15 mouse cellular contexts compared by ENCODE assay signal in genomic region chr2:163660103-163660701, GRCm38 (mm10). TPM values are rescaled to one million over a fixed set of nuclear protein-coding genes. Genes with fewer than 3 reads are reported as not detected.
DNase-seq lines count a peak whose midpoint lies in the region; ATAC-seq and TF ChIP-seq lines count a peak whose summit lies in the region.
"Had no signal": no experiment of that assay in that cellular context is flagged by ENCODE, and none has a peak within 500 bp of the region (broad histone marks: within the 10 kb centered on the region; RNA-seq: fewer than 3 reads in every experiment).

No protein-coding gene starts in this region.

- H3K27ac ChIP-seq in heart, embryonic 10.5 days: 0 out of 2 replicates have a peak overlapping the region, but pooled peaks have one; percentile 31
- peak overlapping the region; percentile 70; the same call in 1 of the 2 replicates for H3K27ac ChIP-seq in kidney, postnatal 0 days
- H3K27ac ChIP-seq: embryonic facial prominence, embryonic 15.5 days; limb, embryonic 15.5 days; stomach, embryonic 15.5 days had no signal

- DNase-seq in heart, embryonic 10.5 days (ENCODE audit: low spot score): no peak
- no peak for DNase-seq in heart, postnatal 4 days
- DNase-seq in kidney, postnatal 0 days (ENCODE audit: low spot score): no peak
- DNase-seq in kidney, postnatal 10 days: no peak
- peak; percentile 51 for DNase-seq in A20 (ENCODE audit: low read depth, low spot score)
- DNase-seq in thymus, postnatal 10 days (ENCODE audit: low spot score in 2 of 2): no peak
- DNase-seq in natural killer cell, adult 2 months (ENCODE audit: low spot score in 2 of 2): no peak
- DNase-seq: adrenal gland, postnatal 25 days; cerebellum, adult 9-10 months; layer of hippocampus, postnatal 36 days had no signal

- ATAC-seq in kidney, postnatal 0 days (replicated peaks; ENCODE audit: low FRiP score, low read depth): no peak
- peak; percentile 23; the same call in 1 of the 2 replicates for ATAC-seq in granulocyte monocyte progenitor cell, adult 5-6 weeks (replicated peaks; ENCODE audit: poor library complexity, severe bottlenecking)
- ATAC-seq: hindbrain, embryonic 16.5 days had no signal

- peaks cover 39% of the 10 kb centered on the region for H3K4me1 ChIP-seq in heart, embryonic 10.5 days
- H3K4me1 ChIP-seq in kidney, postnatal 0 days (replicated peaks; ENCODE audit: insufficient read depth, low read length): peaks cover 21% of the 10 kb centered on the region

- no peaks in the 10 kb centered on the region for H3K27me3 ChIP-seq in heart, embryonic 10.5 days (ENCODE audit: insufficient read depth, poor library complexity, severe bottlenecking)
- no peaks in the 10 kb centered on the region for H3K27me3 ChIP-seq in kidney, postnatal 0 days (ENCODE audit: insufficient read depth, low read length)
- H3K27me3 ChIP-seq: embryonic facial prominence, embryonic 15.5 days; limb, embryonic 15.5 days; stomach, embryonic 15.5 days had no signal

- no peak for TF ChIP-seq CTCF in kidney, postnatal 0 days (IDR thresholded peaks at IDR 0.05; ENCODE audit: low read depth)

- H3K4me2 ChIP-seq in kidney, postnatal 0 days (ENCODE audit: low read length): no peak overlapping the region

- 0 out of 2 replicates have a peak, but pooled peaks cover 2% of the 10 kb centered on the region for H3K36me3 ChIP-seq in heart, embryonic 10.5 days
- no peaks in the 10 kb centered on the region for H3K36me3 ChIP-seq in kidney, postnatal 0 days (ENCODE audit: insufficient read depth, low read length)
- H3K36me3 ChIP-seq: embryonic facial prominence, embryonic 15.5 days; limb, embryonic 15.5 days; stomach, embryonic 15.5 days had no signal

- H3K4me3 ChIP-seq in heart, embryonic 10.5 days: no peak overlapping the region
- no peak overlapping the region for H3K4me3 ChIP-seq in kidney, postnatal 0 days (replicated peaks; ENCODE audit: low read depth, low read length)
- H3K4me3 ChIP-seq: stomach, embryonic 15.5 days had no signal

- WGBS in heart, embryonic 10.5 days: 66% methylated on average over 5 of the region's 5 CpGs
- 57% methylated on average over 5 of the region's 5 CpGs for WGBS in kidney, postnatal 0 days

- no peaks in the 10 kb centered on the region for H3K9me3 ChIP-seq in heart, embryonic 10.5 days
- H3K9me3 ChIP-seq in kidney, postnatal 0 days (replicated peaks; ENCODE audit: low read length): no peaks in the 10 kb centered on the region
- H3K9me3 ChIP-seq: embryonic facial prominence, embryonic 15.5 days; limb, embryonic 15.5 days; stomach, embryonic 15.5 days had no signal

- no peak overlapping the region for H3K9ac ChIP-seq in kidney, postnatal 0 days (ENCODE audit: low read depth, low read length)
- H3K9ac ChIP-seq: embryonic facial prominence, embryonic 15.5 days; limb, embryonic 15.5 days; stomach, embryonic 15.5 days had no signal

RNA-seq across cellular contexts. Expression of gene Pkig, which starts 2.0 kb away (rescaled TPM):
- 226 and 259 TPM in 2 replicates for polyA plus RNA-seq in heart, embryonic 10.5 days (2016; fragmentation: Nextera tagmentation; extraction: Ambion mirVana)
- 100 to 1,000 TPM; 204 to 207 TPM for total RNA-seq in heart, postnatal 4 days (2021)
- 179 and 198 TPM in 2 replicates for polyA plus RNA-seq in kidney, postnatal 0 days (2015; fragmentation: Nextera tagmentation; extraction: Ambion mirVana)
- 89.1 and 89.4 TPM in 2 replicates for total RNA-seq in granulocyte monocyte progenitor cell, adult 5-6 weeks (2014; fragmentation: Nextera tagmentation)
- 52.2 and 65.1 TPM in 2 replicates for total RNA-seq in granulocyte monocyte progenitor cell, adult 5-6 weeks (2017)

RNA-seq across cellular contexts. Expression of gene Serinc3, which starts 15.3 kb away (rescaled TPM):
- 51.1 and 55.2 TPM in 2 replicates for polyA plus RNA-seq in heart, embryonic 10.5 days (2016; fragmentation: Nextera tagmentation; extraction: Ambion mirVana)
- total RNA-seq in heart, postnatal 4 days (2021): 100 to 1,000 TPM; 239 to 253 TPM
- polyA plus RNA-seq in kidney, postnatal 0 days (2015; fragmentation: Nextera tagmentation; extraction: Ambion mirVana): 66.6 and 72.5 TPM in 2 replicates
- 505 and 572 TPM in 2 replicates for total RNA-seq in granulocyte monocyte progenitor cell, adult 5-6 weeks (2014; fragmentation: Nextera tagmentation)
- 503 and 505 TPM in 2 replicates for total RNA-seq in granulocyte monocyte progenitor cell, adult 5-6 weeks (2017)

RNA-seq across cellular contexts. Expression of gene Ttpal, which starts 58.1 kb away (rescaled TPM):
- polyA plus RNA-seq in heart, embryonic 10.5 days (2016; fragmentation: Nextera tagmentation; extraction: Ambion mirVana): 27.5 and 31.8 TPM in 2 replicates
- 10 to 100 TPM; 13.1 to 14.0 TPM for total RNA-seq in heart, postnatal 4 days (2021)
- polyA plus RNA-seq in kidney, postnatal 0 days (2015; fragmentation: Nextera tagmentation; extraction: Ambion mirVana): 18.1 and 19.7 TPM in 2 replicates
- 21.1 and 21.8 TPM in 2 replicates for total RNA-seq in granulocyte monocyte progenitor cell, adult 5-6 weeks (2014; fragmentation: Nextera tagmentation)
- total RNA-seq in granulocyte monocyte progenitor cell, adult 5-6 weeks (2017): 12.7 and 13.3 TPM in 2 replicates
